Mouse (Mus musculus) midbrain, postnatal 0 days (tissue): ENCODE data around the gene Mmp15. TPM values are rescaled to one million over a fixed set of nuclear protein-coding genes. Genes with fewer than 3 reads are reported as not detected.

Source experiments
- ATAC-seq: fragments of 200-750 bp; cut with Nextera tagmentation; 2 replicates; pipeline ENCODE4 v1.8.0; 2017; ENCODE audit warnings: moderate number of reproducible peaks, mild to moderate bottlenecking, moderate TSS enrichment, moderate library complexity; ENCODE audit not compliant: low FRiP score
- DNase-seq: peaks from one replicate; pipeline ENCODE4 v3.0.0-alpha.2; 2015; ENCODE audit warnings: low spot score
- H3K27ac ChIP-seq: fragments of 300-500 bp; sonication (generic); 2 replicates; pipeline ENCODE4 v1.5.1; 2014; ENCODE audit warnings: low read depth, mild to moderate bottlenecking, low read length, mixed read lengths
- H3K27me3 ChIP-seq: fragments of 300-500 bp; sonication (generic); 2 replicates; pipeline ENCODE4 v1.6.1; 2014; ENCODE audit warnings: low read length, control low read depth, mixed read lengths; ENCODE audit not compliant: insufficient read depth
- H3K36me3 ChIP-seq: fragments of 300-500 bp; sonication (generic); 2 replicates; pipeline ENCODE4 v1.6.1; 2014; ENCODE audit warnings: low read length, control low read depth, mixed read lengths; ENCODE audit not compliant: insufficient read depth
- H3K4me1 ChIP-seq: fragments of 300-500 bp; sonication (generic); 2 replicates; pipeline ENCODE4 v1.6.1; 2014; ENCODE audit warnings: mild to moderate bottlenecking, control low read depth, antibody characterized with exemption, low read length, mixed read lengths; ENCODE audit not compliant: insufficient read depth
- H3K4me2 ChIP-seq: fragments of 300-500 bp; sonication (generic); 2 replicates; pipeline ENCODE4 v1.6.1; 2014; ENCODE audit warnings: low read depth, mild to moderate bottlenecking, low read length, mixed read lengths; ENCODE audit not compliant: poor library complexity, severe bottlenecking
- H3K4me3 ChIP-seq: fragments of 300-500 bp; sonication (generic); 2 replicates; pipeline ENCODE4 v1.5.1; 2014; ENCODE audit warnings: low read depth, mild to moderate bottlenecking, low read length, moderate library complexity
- H3K9ac ChIP-seq: fragments of 300-500 bp; sonication (generic); replicated peaks from 2 replicates; pipeline ENCODE4 v1.6.1; 2014; ENCODE audit warnings: mild to moderate bottlenecking, low read length, moderate library complexity, mixed read lengths; ENCODE audit not compliant: poor library complexity, severe bottlenecking
- H3K9me3 ChIP-seq: fragments of 300-500 bp; sonication (generic); 2 replicates; pipeline ENCODE4 v1.6.1; 2016; ENCODE audit warnings: low read length, control low read depth
- CTCF ChIP-seq: IDR thresholded peaks from 2 replicates; pipeline ENCODE4 v1.5.1; 2016; ENCODE audit warnings: antibody characterized with exemption, mild to moderate bottlenecking
- WGBS: fragments of 180-500 bp; shearing (Covaris S2); extraction: QIAGEN DNeasy Blood & Tissue Kit; methylation state at CpG from one replicate; pipeline ENCODE4 v1.1.7; 2014; 5-methylcytosine and 5-hydroxymethylcytosine counted together
- polyA plus RNA-seq: library from polyadenylated mRNA; unstranded; fragments of >200 nt; fragmentation: Nextera tagmentation; extraction: Ambion mirVana; gene quantifications from 2 replicates; pipeline ENCODE4 v1.2.1, GENCODE M21; 2015
- total RNA-seq: library from RNA; depleted of rRNA; stranded (reverse); fragments of >200 nt; gene quantifications from 2 replicates; pipeline ENCODE4 v1.2.3, GENCODE M21; 2014

Gene Mmp15
- total and polyA plus RNA-seq, 2 experiments from 2014 or later, result 13.7 to 59.1 TPM

- ATAC-seq, result peak; percentile 12; the same call in 1 of the 2 replicates
Observed at GRCm38 (mm10) chr8:95332437-95333199, 19.4 kb upstream of the Mmp15 start.

GRCm38 (mm10) chr8:95335706-95336105 is 16.4 kb upstream of the Mmp15 start:
- Histone ChIP-seq H3K4me3 (no peak overlapping the region), H3K36me3 (peaks cover 29% of the 10 kb centered on the region), H3K27ac (no peak overlapping the region), H3K9me3 (no peaks in the 10 kb centered on the region), H3K4me2 (no peak overlapping the region), H3K4me1 (0 out of 2 replicates have a peak, but pooled peaks cover 6% of the 10 kb centered on the region), H3K27me3 (no peaks in the 10 kb centered on the region), H3K9ac (no peak overlapping the region)
- 96% methylated on average over 1 of the region's 1 CpGs for WGBS
- no peak for DNase-seq
- no peak for TF ChIP-seq CTCF
- no peak for ATAC-seq

More at GRCm38 (mm10) chr8:95332437-95333199, 19.4 kb upstream of the Mmp15 start:
- 23% methylated on average over 21 of the region's 21 CpGs for WGBS
- Histone ChIP-seq H3K27ac (peak overlapping the region; percentile 95), H3K9ac (peak overlapping the region; percentile 96), H3K4me3 (peak overlapping the region; percentile 92), H3K4me1 (peaks cover 11% of the 10 kb centered on the region; the same call in 1 of the 2 replicates), H3K9me3 (no peaks in the 10 kb centered on the region), H3K36me3 (peaks cover 26% of the 10 kb centered on the region), H3K27me3 (no peaks in the 10 kb centered on the region), H3K4me2 (peak overlapping the region; percentile 81)
- no peak for DNase-seq
- TF ChIP-seq CTCF, result no peak

GRCm38 (mm10) chr8:95336363-95336762 is 15.7 kb upstream of the Mmp15 start:
- H3K36me3 ChIP-seq, result peaks cover 31% of the 10 kb centered on the region
- ATAC-seq, result no peak
- DNase-seq, result no peak

GRCm38 (mm10) chr8:95341721-95342120 is 10.3 kb upstream of the Mmp15 start:
- Histone ChIP-seq H3K4me3 (no peak overlapping the region), H3K4me1 (no peaks in the 10 kb centered on the region), H3K27me3 (no peaks in the 10 kb centered on the region), H3K9me3 (no peaks in the 10 kb centered on the region), H3K27ac (no peak overlapping the region), H3K9ac (no peak overlapping the region), H3K4me2 (no peak overlapping the region), H3K36me3 (peaks cover 51% of the 10 kb centered on the region)
- no peak for DNase-seq
- no peak for ATAC-seq
- no peak for TF ChIP-seq CTCF
- WGBS, result 64% methylated on average over 5 of the region's 5 CpGs

More at GRCm38 (mm10) chr8:95336363-95336762, 15.7 kb upstream of the Mmp15 start:
- Histone ChIP-seq H3K27me3 (no peaks in the 10 kb centered on the region), H3K9me3 (no peaks in the 10 kb centered on the region), H3K4me1 (0 out of 2 replicates have a peak, but pooled peaks cover 6% of the 10 kb centered on the region), H3K27ac (no peak overlapping the region), H3K4me3 (no peak overlapping the region), H3K4me2 (no peak overlapping the region), H3K9ac (no peak overlapping the region)
- TF ChIP-seq CTCF, result no peak

- no peak overlapping the region for H3K9ac ChIP-seq
- no peak overlapping the region for H3K27ac ChIP-seq
- no peak overlapping the region for H3K4me3 ChIP-seq
- H3K27me3 ChIP-seq, result no peaks in the 10 kb centered on the region
- no peak for DNase-seq
- no peaks in the 10 kb centered on the region for H3K4me1 ChIP-seq
- TF ChIP-seq CTCF, result peak; percentile 56
- no peaks in the 10 kb centered on the region for H3K9me3 ChIP-seq
- H3K36me3 ChIP-seq, result peaks cover 32% of the 10 kb centered on the region
- H3K4me2 ChIP-seq, result no peak overlapping the region
- no peak for ATAC-seq
- 73% methylated on average over 6 of the region's 6 CpGs for WGBS
Observed at GRCm38 (mm10) chr8:95344668-95345067, 7.4 kb upstream of the Mmp15 start.
